Mouse (Mus musculus): ENCODE measurements around the gene Apoc1. TPM values are rescaled to one million over a fixed set of nuclear protein-coding genes. Genes with fewer than 3 reads are reported as not detected.

The Apoc1 gene
- polyA plus RNA-seq, 1 experiment from 2014 or later = 247 TPM

DNA sequence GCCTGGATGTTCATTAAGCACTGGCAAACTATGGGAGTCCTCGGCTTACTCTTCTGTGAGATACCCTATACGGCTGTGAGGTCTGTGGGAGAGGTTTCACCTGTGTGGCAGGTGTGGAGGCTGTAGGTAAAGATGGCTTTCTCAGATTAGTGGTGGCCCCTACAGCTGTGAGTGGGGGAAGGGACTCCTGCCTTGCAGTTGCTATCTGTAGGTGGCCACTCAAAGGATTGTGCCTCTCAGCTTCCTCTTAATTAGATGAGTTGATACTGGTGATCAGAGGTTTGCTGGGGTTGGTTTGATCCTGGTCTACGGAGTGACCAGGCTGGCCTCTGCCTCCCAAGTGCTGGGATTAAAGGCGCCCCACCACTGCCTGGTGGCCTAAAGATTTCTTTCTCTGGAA is 12.0 kb upstream of the Apoc1 start:
- WGBS (ENCODE audit: insufficient replicate concordance) = 79% methylated on average over 4 of the region's 4 CpGs
- Histone ChIP-seq H3K4me1 (replicated peaks) (peaks cover 39% of the 10 kb centered on the region), H3K27ac (no peak overlapping the region), H3K9ac (no peak overlapping the region), H3K27me3 (no peaks in the 10 kb centered on the region), H3K9me3 (replicated peaks) (no peaks in the 10 kb centered on the region), H3K36me3 (peaks cover 74% of the 10 kb centered on the region), H3K4me2 (no peak overlapping the region), H3K4me3 (replicated peaks) (no peak overlapping the region)
- ATAC-seq (ENCODE audit: low read depth) = no peak
- DNase-seq = no peak

DNA sequence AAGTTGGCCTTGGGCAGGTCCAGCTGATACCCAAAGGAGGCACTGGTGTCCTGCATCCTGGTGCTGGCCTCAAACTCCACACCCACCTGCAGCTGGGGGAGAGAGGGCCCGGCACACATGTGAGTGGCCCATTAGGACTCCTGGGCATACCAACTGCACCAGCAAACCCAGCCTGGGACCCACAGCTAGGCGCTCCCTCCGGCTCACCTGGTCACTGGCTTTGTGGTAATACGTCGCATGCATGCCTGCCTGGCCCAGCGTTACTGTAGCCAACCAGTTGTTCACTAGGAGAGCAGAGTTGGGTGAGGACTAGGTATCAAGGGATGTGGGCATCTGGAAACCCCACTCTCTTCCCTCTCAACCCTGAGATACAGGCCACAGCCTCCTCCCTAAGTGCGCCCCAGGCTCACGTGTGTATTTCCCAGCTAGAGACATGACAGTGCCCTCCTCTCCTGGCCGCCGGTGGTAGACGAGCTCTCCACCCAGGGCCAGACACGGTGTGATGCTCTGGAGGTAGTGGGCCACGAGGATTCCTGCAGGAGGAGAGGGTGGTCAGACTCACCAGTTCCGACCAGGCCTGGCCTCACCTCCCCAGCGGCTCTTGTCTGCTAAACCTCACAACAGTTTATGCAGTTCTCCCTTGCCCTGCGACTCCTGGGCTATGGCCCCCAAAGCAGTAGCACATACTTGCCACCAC is 10.5 kb upstream of the Apoc1 start:
- ATAC-seq (ENCODE audit: low read depth) = no peak
- peak overlapping the region; percentile 18; the same call in 1 of the 2 replicates for H3K27ac ChIP-seq
- no peak overlapping the region for H3K4me3 ChIP-seq (replicated peaks)
- H3K4me1 ChIP-seq (replicated peaks) = peaks cover 52% of the 10 kb centered on the region
- no peak for DNase-seq
- no peaks in the 10 kb centered on the region for H3K9me3 ChIP-seq (replicated peaks)
- H3K36me3 ChIP-seq = peaks cover 61% of the 10 kb centered on the region
- no peaks in the 10 kb centered on the region for H3K27me3 ChIP-seq
- peak overlapping the region; percentile 22; the same call in 1 of the 2 replicates for H3K9ac ChIP-seq
- H3K4me2 ChIP-seq = no peak overlapping the region
- 80% methylated on average over 16 of the region's 16 CpGs for WGBS (ENCODE audit: insufficient replicate concordance)

DNA sequence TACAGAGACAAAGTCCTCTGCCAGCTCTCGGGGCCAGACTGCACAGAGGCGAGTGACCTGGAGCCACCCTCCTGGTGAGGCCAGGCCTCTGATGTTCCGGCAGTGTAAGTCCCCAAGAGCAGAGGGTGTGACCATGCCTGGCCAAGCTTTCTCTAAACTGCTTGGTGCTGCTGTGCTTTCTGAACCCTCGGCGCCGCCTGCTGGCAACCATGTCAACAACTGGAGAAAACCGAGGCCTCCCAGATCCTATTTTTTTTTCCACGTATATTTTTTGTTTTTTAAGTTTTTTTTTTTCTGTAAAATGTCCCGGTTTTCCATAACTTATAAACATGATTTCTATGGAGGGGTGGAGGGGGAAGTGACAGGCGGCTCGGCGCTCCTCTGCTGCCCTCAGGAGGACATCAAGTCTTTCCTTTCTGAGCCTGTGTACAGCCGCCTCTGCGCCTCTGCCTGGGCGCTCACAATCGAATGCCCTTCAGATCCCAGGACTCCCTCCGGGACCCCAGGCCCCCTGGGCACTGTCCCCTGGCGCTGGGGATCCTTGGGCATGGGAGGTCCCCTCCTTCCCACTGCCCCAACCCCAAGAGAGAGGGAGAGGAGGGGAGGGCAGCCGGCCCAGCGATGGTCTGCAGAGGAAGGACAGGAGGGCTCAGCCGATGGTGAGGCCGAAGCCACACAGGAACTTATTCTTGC is 8.8 kb upstream of the Apoc1 start:
- peak; percentile 75 for ATAC-seq (ENCODE audit: low read depth)
- Histone ChIP-seq H3K4me1 (replicated peaks) (peaks cover 68% of the 10 kb centered on the region), H3K27ac (peak overlapping the region; percentile 82), H3K4me2 (peak overlapping the region; percentile 28; the same call in 1 of the 2 replicates), H3K4me3 (replicated peaks) (no peak overlapping the region), H3K36me3 (peaks cover 57% of the 10 kb centered on the region), H3K9me3 (replicated peaks) (no peaks in the 10 kb centered on the region), H3K9ac (peak overlapping the region; percentile 30; the same call in 1 of the 2 replicates), H3K27me3 (no peaks in the 10 kb centered on the region)
- DNase-seq = no peak
- 17% methylated on average over 22 of the region's 22 CpGs for WGBS (ENCODE audit: insufficient replicate concordance)

DNA sequence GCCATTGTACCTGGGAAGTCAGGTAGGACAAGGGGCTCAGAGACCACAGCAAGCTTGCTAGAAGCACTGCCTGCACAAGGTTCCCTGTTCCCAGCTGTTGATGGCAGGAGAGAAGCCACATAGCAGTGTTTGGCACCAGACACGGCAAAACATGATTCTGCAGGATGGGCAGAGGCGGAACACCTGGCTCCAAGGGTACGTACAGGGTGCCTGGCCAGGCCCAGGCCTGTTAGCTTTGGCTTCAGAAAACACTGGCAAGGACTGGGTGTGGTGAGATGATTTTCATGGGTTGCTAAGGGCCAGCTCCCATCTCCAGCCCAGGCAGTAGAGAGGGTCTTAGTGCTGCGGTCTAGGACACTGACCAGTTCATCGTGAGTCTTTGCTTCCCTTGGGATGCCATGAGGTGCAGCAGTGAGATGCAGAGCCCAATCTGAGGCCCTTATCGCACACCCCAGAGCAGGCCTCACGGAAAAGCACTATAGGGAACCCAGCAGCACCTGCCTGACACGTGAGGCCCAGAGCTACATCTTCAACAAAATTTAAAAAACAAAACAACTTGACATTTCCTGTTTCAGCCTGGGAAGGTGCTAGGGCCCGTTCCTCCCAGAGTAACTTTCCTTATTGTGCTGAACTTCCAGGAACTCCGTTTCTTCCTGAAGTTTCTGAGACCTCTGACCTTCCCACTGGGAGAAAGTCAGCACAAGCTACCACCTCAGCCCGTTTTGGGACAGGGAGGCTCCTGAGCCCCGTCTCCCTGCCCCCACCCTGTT is 8.0 kb upstream of the Apoc1 start:
- Histone ChIP-seq H3K27ac (peak overlapping the region; percentile 82), H3K4me1 (replicated peaks) (peaks cover 75% of the 10 kb centered on the region), H3K27me3 (no peaks in the 10 kb centered on the region), H3K36me3 (peaks cover 61% of the 10 kb centered on the region), H3K9me3 (replicated peaks) (no peaks in the 10 kb centered on the region), H3K4me3 (replicated peaks) (no peak overlapping the region), H3K4me2 (peak overlapping the region; percentile 17; the same call in 1 of the 2 replicates), H3K9ac (peak overlapping the region; percentile 30; the same call in 1 of the 2 replicates)
- 0 out of 2 replicates have a peak, but pooled peaks have one; percentile 6 for ATAC-seq (ENCODE audit: low read depth)
- DNase-seq = no peak
- WGBS (ENCODE audit: insufficient replicate concordance) = 47% methylated on average over 12 of the region's 12 CpGs

DNA sequence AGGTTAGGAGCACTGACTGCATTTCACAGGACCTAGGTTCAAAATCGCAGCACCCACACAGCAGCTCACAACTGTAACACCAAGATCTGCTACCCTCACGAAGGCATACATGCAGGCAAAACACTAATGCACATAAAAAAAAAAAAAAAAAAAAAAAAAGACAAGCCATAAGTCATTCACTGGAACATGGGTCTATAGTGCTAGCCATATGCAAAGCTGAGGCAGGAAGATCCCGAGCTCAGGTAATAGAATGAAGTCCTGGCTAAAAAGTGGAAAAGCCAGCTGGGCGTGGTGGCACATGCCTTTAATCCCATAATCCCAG is 7.3 kb upstream of the Apoc1 start:
- Histone ChIP-seq H3K36me3 (peaks cover 56% of the 10 kb centered on the region), H3K4me1 (replicated peaks) (peaks cover 82% of the 10 kb centered on the region)
- 46% methylated on average over 4 of the region's 4 CpGs for WGBS (ENCODE audit: insufficient replicate concordance)

DNA sequence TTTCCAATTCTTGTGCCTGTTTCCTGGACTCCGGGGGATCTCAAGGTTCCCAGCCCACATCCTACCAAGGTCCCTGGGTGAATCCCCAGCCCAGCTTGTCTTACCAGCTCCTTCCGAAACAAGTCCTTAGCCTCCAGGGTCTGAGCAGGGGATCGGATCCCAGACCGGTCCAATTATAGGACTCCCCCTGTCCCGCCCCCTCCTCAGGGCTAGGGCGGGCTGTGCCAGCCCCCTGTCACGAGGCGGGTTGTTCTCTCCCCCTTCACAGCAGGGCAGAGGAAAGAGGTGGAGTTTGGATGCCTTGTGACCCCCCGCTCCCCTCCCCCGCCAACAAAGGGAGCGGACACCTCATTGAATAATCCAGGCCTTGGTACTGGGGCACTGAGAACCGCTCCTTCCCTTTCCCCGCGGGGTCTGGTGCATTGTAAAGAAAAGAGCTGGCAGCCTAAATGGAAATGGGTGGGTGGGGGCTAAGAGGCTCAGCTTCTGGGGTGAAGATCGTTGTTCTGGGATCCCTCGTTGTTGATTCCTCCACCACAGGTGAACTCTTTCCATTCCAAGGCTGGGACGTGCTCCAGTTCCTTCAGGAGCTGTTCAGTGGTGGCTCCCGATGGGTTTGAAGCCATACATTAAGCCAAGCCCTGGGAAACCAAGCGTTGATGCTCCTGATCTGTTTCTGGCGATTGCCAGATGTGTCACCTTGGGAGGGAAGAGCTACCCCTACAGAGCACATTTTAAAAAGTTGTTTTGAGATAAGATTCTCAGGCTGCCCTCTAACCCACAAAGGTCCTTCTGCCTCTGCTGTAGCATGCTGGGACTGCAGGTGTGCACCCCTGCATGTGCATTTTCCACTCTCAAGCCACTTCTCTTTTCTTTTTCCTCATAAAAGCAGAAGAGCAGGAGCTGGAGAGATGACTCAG is 6.7 kb upstream of the Apoc1 start, which contains the start of gene Apoe:
Gene Apoe (minus strand): TSS at position 282 of the 920 bp plus-strand sequence.
- 2% methylated on average over 20 of the region's 20 CpGs for WGBS (ENCODE audit: insufficient replicate concordance)
- Histone ChIP-seq H3K9ac (peak within 1 kb of the TSS; percentile 59), H3K9me3 (replicated peaks) (no peaks in the 10 kb centered on the region), H3K4me3 (replicated peaks) (peak within 1 kb of the TSS; percentile 51), H3K4me2 (peak within 1 kb of the TSS; percentile 64), H3K27ac (peak within 1 kb of the TSS; percentile 82), H3K36me3 (peaks cover 50% of the 10 kb centered on the region), H3K27me3 (no peaks in the 10 kb centered on the region), H3K4me1 (replicated peaks) (peaks cover 88% of the 10 kb centered on the region)
- DNase-seq (no peak), ATAC-seq (ENCODE audit: low read depth) (peak; percentile 49)

More for the DNA sequence above, 7.3 kb upstream of the Apoc1 start:
- no peaks in the 10 kb centered on the region for H3K27me3 ChIP-seq
- ATAC-seq (ENCODE audit: low read depth) (no peak), DNase-seq (no peak)
- peak overlapping the region; percentile 59; the same call in 1 of the 2 replicates for H3K9ac ChIP-seq
- no peak overlapping the region for H3K4me3 ChIP-seq (replicated peaks)
- H3K27ac ChIP-seq = peak overlapping the region; percentile 82
- peak overlapping the region; percentile 64 for H3K4me2 ChIP-seq
- no peaks in the 10 kb centered on the region for H3K9me3 ChIP-seq (replicated peaks)

DNA sequence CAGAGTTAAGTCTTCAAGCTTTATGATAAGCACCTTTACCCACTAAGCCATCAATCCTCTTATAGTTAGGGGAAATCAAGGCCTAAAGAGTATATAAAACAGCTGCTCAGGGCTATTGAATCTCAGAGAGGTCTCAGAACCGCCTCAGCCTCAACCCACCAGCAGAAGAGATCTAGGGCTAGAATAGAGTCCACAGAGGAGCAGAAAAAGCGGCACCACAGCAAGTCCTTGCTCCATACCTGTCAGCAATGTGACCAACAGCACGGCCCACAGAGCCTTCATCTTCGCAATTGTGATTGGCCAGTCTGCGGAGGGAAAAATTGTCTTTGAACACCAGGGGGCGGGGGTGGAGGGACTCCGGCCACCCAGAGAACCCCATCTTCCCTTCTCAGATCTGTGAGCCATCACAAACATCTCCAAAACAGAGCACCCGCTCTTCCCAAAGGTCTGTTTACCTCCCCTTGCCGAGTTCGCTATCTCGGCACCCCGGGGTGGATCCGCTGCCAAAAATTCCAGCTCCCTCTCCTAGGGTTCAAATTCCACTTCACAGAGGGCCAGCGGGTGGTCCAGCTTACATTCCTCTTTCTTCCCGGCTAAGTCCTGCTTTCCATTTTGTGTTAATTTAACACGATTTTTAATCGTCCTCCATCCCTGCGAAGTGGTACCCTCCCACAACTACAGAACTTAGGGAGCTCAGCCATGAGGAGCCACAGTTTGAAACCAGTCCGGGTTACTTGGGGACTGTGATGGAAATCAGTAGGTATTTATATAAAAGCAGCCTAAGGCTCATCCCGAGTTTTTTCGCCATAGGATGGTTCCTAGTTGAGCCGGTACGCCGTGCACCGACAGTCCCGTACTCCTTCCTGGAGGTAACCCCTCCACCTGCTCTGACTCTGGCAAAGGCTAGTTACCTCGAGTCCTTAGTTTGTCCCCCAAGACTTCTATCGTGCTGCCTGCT is 5.8 kb upstream of the Apoc1 start:
- Histone ChIP-seq H3K9me3 (replicated peaks) (no peaks in the 10 kb centered on the region), H3K27ac (peak overlapping the region; percentile 82), H3K4me3 (replicated peaks) (peak overlapping the region; percentile 51), H3K9ac (peak overlapping the region; percentile 59), H3K4me2 (peak overlapping the region; percentile 64), H3K4me1 (replicated peaks) (peaks cover 95% of the 10 kb centered on the region), H3K27me3 (no peaks in the 10 kb centered on the region), H3K36me3 (peaks cover 41% of the 10 kb centered on the region)
- WGBS (ENCODE audit: insufficient replicate concordance) = 2% methylated on average over 28 of the region's 28 CpGs
- ATAC-seq (ENCODE audit: low read depth) (no peak), DNase-seq (no peak)

DNA sequence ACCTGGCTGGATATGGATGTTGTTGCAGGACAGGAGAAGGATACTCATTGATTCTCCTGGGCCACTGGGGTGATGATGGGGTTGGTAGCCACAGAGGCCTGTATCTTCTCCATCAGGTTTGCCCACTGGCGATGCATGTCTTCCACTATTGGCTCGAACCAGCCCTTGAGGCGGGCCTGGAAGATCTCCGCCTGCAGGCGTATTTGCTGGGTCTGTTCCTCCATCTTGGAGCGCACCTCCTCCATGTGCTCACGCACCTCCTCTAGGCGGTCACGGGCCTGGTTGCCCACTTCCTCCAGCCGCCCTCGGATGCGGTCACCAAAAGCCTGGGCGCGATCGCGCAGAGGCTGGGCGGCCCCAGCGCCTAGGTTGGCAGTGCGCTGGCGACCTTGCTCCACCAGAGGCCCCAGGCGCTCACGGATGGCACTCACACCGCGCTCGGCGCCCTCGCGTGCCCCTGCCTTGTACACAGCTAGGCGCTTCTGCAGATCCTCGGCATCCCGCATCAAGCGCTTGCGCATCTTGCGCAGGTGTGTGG is 3.9 kb upstream of the Apoc1 start:
- H3K36me3 ChIP-seq = peaks cover 23% of the 10 kb centered on the region
- H3K4me1 ChIP-seq (replicated peaks) = peaks cover 95% of the 10 kb centered on the region
- no peaks in the 10 kb centered on the region for H3K9me3 ChIP-seq (replicated peaks)
- H3K9ac ChIP-seq = peak overlapping the region; percentile 59
- H3K4me2 ChIP-seq = peak overlapping the region; percentile 64
- peak overlapping the region; percentile 51 for H3K4me3 ChIP-seq (replicated peaks)
- no peak for ATAC-seq (ENCODE audit: low read depth)
- 83% methylated on average over 34 of the region's 34 CpGs for WGBS (ENCODE audit: insufficient replicate concordance)
- DNase-seq = no peak
- no peaks in the 10 kb centered on the region for H3K27me3 ChIP-seq
- H3K27ac ChIP-seq = peak overlapping the region; percentile 87

DNA sequence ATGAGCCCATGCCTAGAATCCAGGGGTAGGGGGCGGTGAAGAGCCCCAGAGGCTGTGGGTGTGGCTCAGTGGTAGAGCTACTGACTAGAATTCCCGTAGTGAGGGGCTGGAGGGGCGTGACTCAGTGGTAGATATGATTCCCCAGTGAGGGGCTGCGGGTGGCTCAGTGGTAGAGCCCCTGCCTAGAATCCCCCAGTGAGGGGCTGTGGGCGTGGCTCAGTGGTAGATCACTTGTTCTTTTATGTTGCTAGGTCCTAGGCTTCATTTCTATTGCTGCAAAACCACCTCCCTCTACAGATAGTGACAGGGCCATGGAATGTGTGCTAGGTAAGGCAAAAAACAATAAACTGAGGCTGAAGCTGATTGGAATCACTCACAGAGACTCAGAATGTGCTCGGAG is 3.4 kb upstream of the Apoc1 start:
- 24% methylated on average over 6 of the region's 6 CpGs for WGBS (ENCODE audit: insufficient replicate concordance)
- peaks cover 21% of the 10 kb centered on the region for H3K36me3 ChIP-seq
- no peak overlapping the region for H3K9ac ChIP-seq
- H3K27me3 ChIP-seq = no peaks in the 10 kb centered on the region
- peak overlapping the region; percentile 87 for H3K27ac ChIP-seq
- peaks cover 95% of the 10 kb centered on the region for H3K4me1 ChIP-seq (replicated peaks)
- H3K4me3 ChIP-seq (replicated peaks) = no peak overlapping the region; the same call in 1 of the 2 replicates
- DNase-seq (no peak), ATAC-seq (ENCODE audit: low read depth) (no peak)
- no peaks in the 10 kb centered on the region for H3K9me3 ChIP-seq (replicated peaks)
- peak overlapping the region; percentile 64 for H3K4me2 ChIP-seq
